Mouse (Mus musculus) gastrocnemius, postnatal 10 days (tissue): ENCODE results near the gene She. TPM values are rescaled to one million over a fixed set of nuclear protein-coding genes. Genes with fewer than 3 reads are reported as not detected.
"Not testable (repeated sequence)": the region's sequence is repeated elsewhere in the genome, so short reads cannot be mapped to it uniquely, and the experiment has no call there.

Experiments
- DNase-seq: peaks from one replicate; pipeline ENCODE4 v3.0.0; 2021; ENCODE audit warnings: mixed read lengths
- long read RNA-seq, 2 experiments: library from polyadenylated mRNA; stranded (forward); transcript quantifications; one replicate each; pipeline ENCODE4 v2.0.0; 2021
- total RNA-seq, 2 experiments: library from RNA; stranded (reverse); gene quantifications; 2 replicates each; pipeline ENCODE4 v1.2.3; 2021

The She gene
- total RNA-seq, result 10 to 100 TPM in 1 of 2 experiments, 1 to 10 TPM in 1; 9.4 to 10.7 TPM
- long read RNA-seq, experiment 1, full-length matches to known transcripts, result 7 of 10 reads
- long read RNA-seq, experiment 1, partial matches to known transcripts, result 1 of 10 reads
- long read RNA-seq, experiment 1, other reads (novel, unspliced or antisense), result 2 of 10 reads
- long read RNA-seq, experiment 2, full-length matches to known transcripts, result 2 of 6 reads
- long read RNA-seq, experiment 2, partial matches to known transcripts, result 1 of 6 reads
- long read RNA-seq, experiment 2, other reads (novel, unspliced or antisense), result 3 of 6 reads

GRCm38 (mm10) chr3:89830815-89831591 is at the start of gene She:
Gene She, plus strand, starts transcription at chr3:89831370.
- DNase-seq, result peak; percentile 27

- no peak for DNase-seq
These were observed 49.5 kb upstream of the She start for GRCm38 (mm10) chr3:89781640-89782039.

GRCm38 (mm10) chr3:89784991-89785753 is 46.0 kb upstream of the She start:
- DNase-seq, result peak; percentile 90

GRCm38 (mm10) chr3:89786275-89786674 is 44.9 kb upstream of the She start:
- no peak for DNase-seq

- DNase-seq, result no peak
These were observed 42.4 kb upstream of the She start for GRCm38 (mm10) chr3:89788680-89789352.

- DNase-seq, result no peak
These were observed 36.6 kb upstream of the She start for GRCm38 (mm10) chr3:89794616-89795015.

GRCm38 (mm10) chr3:89795746-89796145 is 35.4 kb upstream of the She start:
- DNase-seq, result no peak

- DNase-seq, result peak; percentile 26
These were observed 34.8 kb upstream of the She start for GRCm38 (mm10) chr3:89796358-89796757.

- no peak for DNase-seq
These were observed 32.7 kb upstream of the She start for GRCm38 (mm10) chr3:89798518-89798917.

GRCm38 (mm10) chr3:89799476-89799875 is 31.7 kb upstream of the She start:
- DNase-seq, result no peak

- DNase-seq, result not testable (repeated sequence)
These were observed 31.1 kb upstream of the She start for GRCm38 (mm10) chr3:89800078-89800477.

GRCm38 (mm10) chr3:89800774-89801506 is 30.2 kb upstream of the She start:
- DNase-seq, result no peak

- no peak for DNase-seq
These were observed 29.7 kb upstream of the She start for GRCm38 (mm10) chr3:89801507-89801847.

GRCm38 (mm10) chr3:89802876-89803275 is 28.3 kb upstream of the She start:
- DNase-seq, result no peak

GRCm38 (mm10) chr3:89805179-89805578 is 26.0 kb upstream of the She start:
- no peak for DNase-seq

- DNase-seq, result no peak
These were observed 24.4 kb upstream of the She start for GRCm38 (mm10) chr3:89806751-89807150.

GRCm38 (mm10) chr3:89807171-89807570 is 24.0 kb upstream of the She start:
- no peak for DNase-seq

- no peak for DNase-seq
These were observed 23.3 kb upstream of the She start for GRCm38 (mm10) chr3:89807881-89808280.

GRCm38 (mm10) chr3:89808638-89809037 is 22.5 kb upstream of the She start:
- DNase-seq, result no peak

GRCm38 (mm10) chr3:89810841-89811240 is 20.3 kb upstream of the She start:
- DNase-seq, result no peak

GRCm38 (mm10) chr3:89812166-89812565 is 19.0 kb upstream of the She start:
- DNase-seq, result no peak

GRCm38 (mm10) chr3:89814051-89814450 is 17.1 kb upstream of the She start:
- no peak for DNase-seq
